Mouse (Mus musculus) heart, embryonic 10.5 days (tissue): Measurements from ENCODE around the gene Gm20388. TPM values are rescaled to one million over a fixed set of nuclear protein-coding genes. Genes with fewer than 3 reads are reported as not detected.

Source experiments
- DNase-seq: peaks from one replicate; pipeline ENCODE4 v3.0.0-alpha.2; 2017; ENCODE audit warnings: low spot score
- H3K27ac ChIP-seq: fragments of 300-500 bp; sonication (generic); 2 replicates; pipeline ENCODE4 v1.5.1; 2016; ENCODE audit warnings: mild to moderate bottlenecking
- H3K27me3 ChIP-seq: fragments of 300-500 bp; sonication (generic); 2 replicates; pipeline ENCODE4 v1.6.1; 2016; ENCODE audit warnings: mild to moderate bottlenecking; ENCODE audit not compliant: poor library complexity, insufficient read depth, severe bottlenecking
- H3K36me3 ChIP-seq: fragments of 300-500 bp; sonication (generic); 2 replicates; pipeline ENCODE4 v1.6.1; 2016; ENCODE audit warnings: mild to moderate bottlenecking, moderate library complexity
- H3K4me1 ChIP-seq: fragments of 300-500 bp; sonication (generic); 2 replicates; pipeline ENCODE4 v1.6.1; 2016; ENCODE audit warnings: mild to moderate bottlenecking
- H3K4me3 ChIP-seq: fragments of 300-500 bp; sonication (generic); 2 replicates; pipeline ENCODE4 v1.5.1; 2016; ENCODE audit warnings: mild to moderate bottlenecking, moderate library complexity
- H3K9me3 ChIP-seq: fragments of 300-500 bp; sonication (generic); 2 replicates; pipeline ENCODE4 v1.6.1; 2016; ENCODE audit warnings: mild to moderate bottlenecking, moderate library complexity
- WGBS: fragments of 180-500 bp; shearing (Covaris S2); methylation state at CpG from one replicate; pipeline ENCODE4 v1.1.7; 2016; 5-methylcytosine and 5-hydroxymethylcytosine counted together
- polyA plus RNA-seq: library from polyadenylated mRNA; unstranded; fragments of >200 nt; fragmentation: Nextera tagmentation; extraction: Ambion mirVana; gene quantifications from 2 replicates; pipeline ENCODE4 v1.2.1, GENCODE M21; 2016

The Gm20388 gene
- polyA plus RNA-seq, 1 experiment from 2014 or later, result 4.5 TPM

GRCm38 (mm10) chr8:124045856-124046255, 4135.2 kb downstream of the Gm20388 start:
- H3K9me3 ChIP-seq, result no peaks in the 10 kb centered on the region
- H3K4me3 ChIP-seq, result no peak overlapping the region
- H3K27me3 ChIP-seq, result no peaks in the 10 kb centered on the region
- H3K4me1 ChIP-seq, result no peaks in the 10 kb centered on the region
- WGBS, result 82% methylated on average over 8 of the region's 8 CpGs
- peak; percentile 68 for DNase-seq
- H3K36me3 ChIP-seq, result peaks cover 68% of the 10 kb centered on the region
- H3K27ac ChIP-seq, result no peak overlapping the region

GRCm38 (mm10) chr8:124052110-124052509, 4141.5 kb downstream of the Gm20388 start:
- peak; percentile 84 for DNase-seq
- no peaks in the 10 kb centered on the region for H3K9me3 ChIP-seq
- H3K27me3 ChIP-seq, result peaks cover 15% of the 10 kb centered on the region
- peaks cover 15% of the 10 kb centered on the region for H3K36me3 ChIP-seq
- peaks cover 9% of the 10 kb centered on the region; the same call in 1 of the 2 replicates for H3K4me1 ChIP-seq
- 27% methylated on average over 3 of the region's 3 CpGs for WGBS
- no peak overlapping the region for H3K4me3 ChIP-seq
- H3K27ac ChIP-seq, result no peak overlapping the region

GRCm38 (mm10) chr8:124052568-124052967, 4141.9 kb downstream of the Gm20388 start:
- 42% methylated on average over 4 of the region's 4 CpGs for WGBS
- no peaks in the 10 kb centered on the region for H3K9me3 ChIP-seq
- H3K4me1 ChIP-seq, result peaks cover 9% of the 10 kb centered on the region; the same call in 1 of the 2 replicates
- DNase-seq, result no peak
- peaks cover 19% of the 10 kb centered on the region for H3K27me3 ChIP-seq
- peaks cover 11% of the 10 kb centered on the region for H3K36me3 ChIP-seq
- H3K27ac ChIP-seq, result no peak overlapping the region
- no peak overlapping the region for H3K4me3 ChIP-seq

GRCm38 (mm10) chr8:124056832-124057655, 4146.4 kb downstream of the Gm20388 start:
- Histone ChIP-seq H3K36me3 (no peaks in the 10 kb centered on the region), H3K4me1 (peaks cover 6% of the 10 kb centered on the region; the same call in 1 of the 2 replicates), H3K4me3 (no peak overlapping the region), H3K27me3 (peaks cover 19% of the 10 kb centered on the region), H3K9me3 (no peaks in the 10 kb centered on the region), H3K27ac (no peak overlapping the region)
- peak; percentile 54 for DNase-seq
- WGBS, result 78% methylated on average over 11 of the region's 11 CpGs

GRCm38 (mm10) chr8:124066325-124067058, 4155.9 kb downstream of the Gm20388 start:
- DNase-seq, result no peak
- H3K27ac ChIP-seq, result 0 out of 2 replicates have a peak overlapping the region, but pooled peaks have one; percentile 5
- 63% methylated on average over 4 of the region's 4 CpGs for WGBS

GRCm38 (mm10) chr8:124067059-124067750, 4156.6 kb downstream of the Gm20388 start:
- DNase-seq, result no peak
- Histone ChIP-seq H3K27ac (no peak overlapping the region), H3K9me3 (no peaks in the 10 kb centered on the region), H3K4me1 (peaks cover 20% of the 10 kb centered on the region; the same call in 1 of the 2 replicates), H3K36me3 (no peaks in the 10 kb centered on the region), H3K27me3 (0 out of 2 replicates have a peak, but pooled peaks cover 9% of the 10 kb centered on the region), H3K4me3 (no peak overlapping the region)
- 65% methylated on average over 4 of the region's 4 CpGs for WGBS

More at GRCm38 (mm10) chr8:124066325-124067058, 4155.9 kb downstream of the Gm20388 start:
- no peaks in the 10 kb centered on the region for H3K9me3 ChIP-seq
- H3K27me3 ChIP-seq, result 0 out of 2 replicates have a peak, but pooled peaks cover 5% of the 10 kb centered on the region
- H3K4me3 ChIP-seq, result no peak overlapping the region
- peaks cover 20% of the 10 kb centered on the region; the same call in 1 of the 2 replicates for H3K4me1 ChIP-seq
- H3K36me3 ChIP-seq, result no peaks in the 10 kb centered on the region

- Histone ChIP-seq H3K4me3 (no peak overlapping the region), H3K9me3 (no peaks in the 10 kb centered on the region), H3K27ac (no peak overlapping the region), H3K4me1 (peaks cover 21% of the 10 kb centered on the region; the same call in 1 of the 2 replicates), H3K27me3 (0 out of 2 replicates have a peak, but pooled peaks cover 12% of the 10 kb centered on the region), H3K36me3 (no peaks in the 10 kb centered on the region)
- DNase-seq, result no peak
- WGBS, result 50% methylated on average over 18 of the region's 18 CpGs
Observed at GRCm38 (mm10) chr8:124070363-124071324, 4160.0 kb downstream of the Gm20388 start.

- WGBS, result 49% methylated on average over 8 of the region's 8 CpGs
- Histone ChIP-seq H3K4me1 (peaks cover 34% of the 10 kb centered on the region), H3K36me3 (no peaks in the 10 kb centered on the region), H3K27ac (0 out of 2 replicates have a peak overlapping the region, but pooled peaks have one; percentile 7), H3K27me3 (peaks cover 18% of the 10 kb centered on the region; the same call in 1 of the 2 replicates), H3K4me3 (no peak overlapping the region), H3K9me3 (no peaks in the 10 kb centered on the region)
- DNase-seq, result no peak
Observed at GRCm38 (mm10) chr8:124075977-124076376, 4165.3 kb downstream of the Gm20388 start.

GRCm38 (mm10) chr8:124076416-124076815, 4165.8 kb downstream of the Gm20388 start:
- no peak overlapping the region for H3K27ac ChIP-seq
- H3K4me3 ChIP-seq, result no peak overlapping the region
- peaks cover 14% of the 10 kb centered on the region; the same call in 1 of the 2 replicates for H3K27me3 ChIP-seq
- 54% methylated on average over 3 of the region's 3 CpGs for WGBS
- H3K4me1 ChIP-seq, result peaks cover 36% of the 10 kb centered on the region
- no peak for DNase-seq
- no peaks in the 10 kb centered on the region for H3K9me3 ChIP-seq
- H3K36me3 ChIP-seq, result no peaks in the 10 kb centered on the region

- Histone ChIP-seq H3K27me3 (peaks cover 7% of the 10 kb centered on the region; the same call in 1 of the 2 replicates), H3K9me3 (no peaks in the 10 kb centered on the region), H3K4me1 (peaks cover 36% of the 10 kb centered on the region), H3K36me3 (no peaks in the 10 kb centered on the region), H3K4me3 (no peak overlapping the region), H3K27ac (no peak overlapping the region)
- WGBS, result 38% methylated on average over 8 of the region's 8 CpGs
- peak; percentile 82 for DNase-seq
Observed at GRCm38 (mm10) chr8:124077377-124077776, 4166.7 kb downstream of the Gm20388 start.

- no peaks in the 10 kb centered on the region for H3K36me3 ChIP-seq
- WGBS, result 86% methylated on average over 10 of the region's 10 CpGs
- H3K4me3 ChIP-seq, result no peak overlapping the region
- H3K4me1 ChIP-seq, result peaks cover 36% of the 10 kb centered on the region
- no peak overlapping the region for H3K27ac ChIP-seq
- H3K27me3 ChIP-seq, result peaks cover 6% of the 10 kb centered on the region; the same call in 1 of the 2 replicates
- no peak for DNase-seq
- H3K9me3 ChIP-seq, result no peaks in the 10 kb centered on the region
Observed at GRCm38 (mm10) chr8:124077998-124078397, 4167.4 kb downstream of the Gm20388 start.
